Mouse (Mus musculus): Measurements from ENCODE around the gene 7530416G11Rik. TPM values are rescaled to one million over a fixed set of nuclear protein-coding genes. Genes with fewer than 3 reads are reported as not detected.

The 7530416G11Rik gene
- polyA plus RNA-seq, 1 experiment from 2014 or later, result not detected

GRCm38 (mm10) chr15:85497548-85497947 is 5.5 kb downstream of the 7530416G11Rik start:
- 82% methylated on average over 4 of the region's 4 CpGs for WGBS

GRCm38 (mm10) chr15:85494163-85494621 is 8.8 kb downstream of the 7530416G11Rik start:
- H3K4me1 ChIP-seq (ENCODE audit: control insufficient read depth, insufficient read depth, low read length), result peaks cover 38% of the 10 kb centered on the region
- peak overlapping the region; percentile 14; the same call in 1 of the 2 replicates for H3K9ac ChIP-seq (ENCODE audit: low read length)
- H3K36me3 ChIP-seq (ENCODE audit: control insufficient read depth, insufficient read depth, low read length), result no peaks in the 10 kb centered on the region
- H3K27me3 ChIP-seq (ENCODE audit: control insufficient read depth, insufficient read depth, low read length), result peaks cover 4% of the 10 kb centered on the region
- H3K27ac ChIP-seq (ENCODE audit: low read depth, low read length), result no peak overlapping the region
- H3K9me3 ChIP-seq (ENCODE audit: control insufficient read depth, low read length), result no peaks in the 10 kb centered on the region
- H3K4me2 ChIP-seq, result no peak overlapping the region
- WGBS, result 8% methylated on average over 11 of the region's 11 CpGs
- DNase-seq (ENCODE audit: low spot score, missing footprints) (no peak), ATAC-seq (ENCODE audit: low FRiP score) (no peak)
- H3K4me3 ChIP-seq (ENCODE audit: low read depth, low read length), result no peak overlapping the region

More at GRCm38 (mm10) chr15:85497548-85497947, 5.5 kb downstream of the 7530416G11Rik start:
- Histone ChIP-seq H3K4me1 (ENCODE audit: control insufficient read depth, insufficient read depth, low read length) (peaks cover 29% of the 10 kb centered on the region), H3K9me3 (ENCODE audit: control insufficient read depth, low read length) (no peaks in the 10 kb centered on the region), H3K27ac (ENCODE audit: low read depth, low read length) (peak overlapping the region; percentile 86), H3K4me2 (no peak overlapping the region), H3K4me3 (ENCODE audit: low read depth, low read length) (no peak overlapping the region), H3K27me3 (ENCODE audit: control insufficient read depth, insufficient read depth, low read length) (no peaks in the 10 kb centered on the region; the same call in none of the 2 replicates), H3K9ac (ENCODE audit: low read length) (no peak overlapping the region), H3K36me3 (ENCODE audit: control insufficient read depth, insufficient read depth, low read length) (no peaks in the 10 kb centered on the region)
- ATAC-seq (ENCODE audit: low FRiP score) (no peak; the same call in 1 of the 2 replicates), DNase-seq (ENCODE audit: low spot score, missing footprints) (no peak)

- Histone ChIP-seq H3K9me3 (ENCODE audit: control insufficient read depth, low read length) (peaks cover 5% of the 10 kb centered on the region; the same call in 1 of the 2 replicates), H3K27ac (ENCODE audit: low read depth, low read length) (no peak overlapping the region), H3K4me2 (no peak overlapping the region), H3K9ac (ENCODE audit: low read length) (peak overlapping the region; percentile 18; the same call in 1 of the 2 replicates), H3K4me1 (ENCODE audit: control insufficient read depth, insufficient read depth, low read length) (peaks cover 18% of the 10 kb centered on the region), H3K27me3 (ENCODE audit: control insufficient read depth, insufficient read depth, low read length) (peaks cover 4% of the 10 kb centered on the region; the same call in 1 of the 2 replicates), H3K36me3 (ENCODE audit: control insufficient read depth, insufficient read depth, low read length) (no peaks in the 10 kb centered on the region), H3K4me3 (ENCODE audit: low read depth, low read length) (no peak overlapping the region)
- DNase-seq (ENCODE audit: low spot score, missing footprints), result no peak
- ATAC-seq (ENCODE audit: low FRiP score), result no peak
- 63% methylated on average over 7 of the region's 7 CpGs for WGBS
Measured at GRCm38 (mm10) chr15:85489751-85490150, 13.3 kb downstream of the 7530416G11Rik start.

GRCm38 (mm10) chr15:85488900-85489299 is 14.1 kb downstream of the 7530416G11Rik start:
- ATAC-seq (ENCODE audit: low FRiP score) (no peak), DNase-seq (ENCODE audit: low spot score, missing footprints) (no peak)
- H3K9ac ChIP-seq (ENCODE audit: low read length), result no peak overlapping the region
- H3K27me3 ChIP-seq (ENCODE audit: control insufficient read depth, insufficient read depth, low read length), result peaks cover 4% of the 10 kb centered on the region
- no peak overlapping the region for H3K4me2 ChIP-seq
- H3K27ac ChIP-seq (ENCODE audit: low read depth, low read length), result no peak overlapping the region
- WGBS, result 84% methylated on average over 10 of the region's 10 CpGs
- no peaks in the 10 kb centered on the region for H3K36me3 ChIP-seq (ENCODE audit: control insufficient read depth, insufficient read depth, low read length)
- H3K4me3 ChIP-seq (ENCODE audit: low read depth, low read length), result no peak overlapping the region
- H3K4me1 ChIP-seq (ENCODE audit: control insufficient read depth, insufficient read depth, low read length), result peaks cover 11% of the 10 kb centered on the region
- peaks cover 5% of the 10 kb centered on the region; the same call in 1 of the 2 replicates for H3K9me3 ChIP-seq (ENCODE audit: control insufficient read depth, low read length)

GRCm38 (mm10) chr15:85480630-85481029 is 22.4 kb downstream of the 7530416G11Rik start:
- WGBS, result 23% methylated on average over 3 of the region's 3 CpGs
- Histone ChIP-seq H3K9me3 (ENCODE audit: control insufficient read depth, low read length) (no peaks in the 10 kb centered on the region), H3K4me3 (ENCODE audit: low read depth, low read length) (no peak overlapping the region), H3K4me2 (no peak overlapping the region), H3K27ac (ENCODE audit: low read depth, low read length) (no peak overlapping the region), H3K9ac (ENCODE audit: low read length) (no peak overlapping the region; the same call in 1 of the 2 replicates), H3K27me3 (ENCODE audit: control insufficient read depth, insufficient read depth, low read length) (peaks cover 12% of the 10 kb centered on the region), H3K4me1 (ENCODE audit: control insufficient read depth, insufficient read depth, low read length) (peaks cover 22% of the 10 kb centered on the region), H3K36me3 (ENCODE audit: control insufficient read depth, insufficient read depth, low read length) (no peaks in the 10 kb centered on the region)
- peak; percentile 90 for DNase-seq (ENCODE audit: low spot score, missing footprints)
- ATAC-seq (ENCODE audit: low FRiP score), result 0 out of 2 replicates have a peak, but pooled peaks have one; percentile 64

GRCm38 (mm10) chr15:85479919-85480318 is 23.1 kb downstream of the 7530416G11Rik start:
- no peak overlapping the region for H3K27ac ChIP-seq (ENCODE audit: low read depth, low read length)
- H3K9me3 ChIP-seq (ENCODE audit: control insufficient read depth, low read length), result no peaks in the 10 kb centered on the region
- H3K4me2 ChIP-seq, result no peak overlapping the region
- no peak for DNase-seq (ENCODE audit: low spot score, missing footprints)
- no peak for ATAC-seq (ENCODE audit: low FRiP score)
- peaks cover 22% of the 10 kb centered on the region for H3K4me1 ChIP-seq (ENCODE audit: control insufficient read depth, insufficient read depth, low read length)
- H3K36me3 ChIP-seq (ENCODE audit: control insufficient read depth, insufficient read depth, low read length), result no peaks in the 10 kb centered on the region
- WGBS, result 59% methylated on average over 5 of the region's 5 CpGs
- no peak overlapping the region for H3K4me3 ChIP-seq (ENCODE audit: low read depth, low read length)
- H3K27me3 ChIP-seq (ENCODE audit: control insufficient read depth, insufficient read depth, low read length), result peaks cover 12% of the 10 kb centered on the region
- no peak overlapping the region for H3K9ac ChIP-seq (ENCODE audit: low read length)

- Histone ChIP-seq H3K27me3 (ENCODE audit: control insufficient read depth, insufficient read depth, low read length) (peaks cover 12% of the 10 kb centered on the region), H3K27ac (ENCODE audit: low read depth, low read length) (no peak overlapping the region), H3K4me1 (ENCODE audit: control insufficient read depth, insufficient read depth, low read length) (peaks cover 22% of the 10 kb centered on the region), H3K9ac (ENCODE audit: low read length) (no peak overlapping the region), H3K36me3 (ENCODE audit: control insufficient read depth, insufficient read depth, low read length) (no peaks in the 10 kb centered on the region), H3K9me3 (ENCODE audit: control insufficient read depth, low read length) (no peaks in the 10 kb centered on the region), H3K4me2 (no peak overlapping the region), H3K4me3 (ENCODE audit: low read depth, low read length) (no peak overlapping the region)
- DNase-seq (ENCODE audit: low spot score, missing footprints) (no peak), ATAC-seq (ENCODE audit: low FRiP score) (no peak)
- WGBS, result 85% methylated on average over 12 of the region's 12 CpGs
Measured at GRCm38 (mm10) chr15:85479365-85479764, 23.7 kb downstream of the 7530416G11Rik start.

GRCm38 (mm10) chr15:85477584-85477983 is 25.4 kb downstream of the 7530416G11Rik start:
- Histone ChIP-seq H3K36me3 (ENCODE audit: control insufficient read depth, insufficient read depth, low read length) (no peaks in the 10 kb centered on the region), H3K9me3 (ENCODE audit: control insufficient read depth, low read length) (no peaks in the 10 kb centered on the region), H3K27me3 (ENCODE audit: control insufficient read depth, insufficient read depth, low read length) (peaks cover 12% of the 10 kb centered on the region), H3K27ac (ENCODE audit: low read depth, low read length) (no peak overlapping the region), H3K4me3 (ENCODE audit: low read depth, low read length) (no peak overlapping the region), H3K4me1 (ENCODE audit: control insufficient read depth, insufficient read depth, low read length) (peaks cover 18% of the 10 kb centered on the region), H3K9ac (ENCODE audit: low read length) (no peak overlapping the region), H3K4me2 (no peak overlapping the region)
- WGBS, result 45% methylated on average over 1 of the region's 1 CpGs
- peak; percentile 43 for ATAC-seq (ENCODE audit: low FRiP score)
- DNase-seq (ENCODE audit: low spot score, missing footprints), result peak; percentile 97

GRCm38 (mm10) chr15:85474697-85475096 is 28.3 kb downstream of the 7530416G11Rik start:
- H3K4me1 ChIP-seq (ENCODE audit: control insufficient read depth, insufficient read depth, low read length), result peaks cover 3% of the 10 kb centered on the region; the same call in 1 of the 2 replicates
- no peaks in the 10 kb centered on the region for H3K36me3 ChIP-seq (ENCODE audit: control insufficient read depth, insufficient read depth, low read length)
- no peak overlapping the region for H3K27ac ChIP-seq (ENCODE audit: low read depth, low read length)
- H3K9me3 ChIP-seq (ENCODE audit: control insufficient read depth, low read length), result no peaks in the 10 kb centered on the region
- H3K4me3 ChIP-seq (ENCODE audit: low read depth, low read length), result no peak overlapping the region
- no peak overlapping the region for H3K9ac ChIP-seq (ENCODE audit: low read length)
- no peak overlapping the region for H3K4me2 ChIP-seq
- DNase-seq (ENCODE audit: low spot score, missing footprints) (no peak), ATAC-seq (ENCODE audit: low FRiP score) (no peak)
- peaks cover 7% of the 10 kb centered on the region for H3K27me3 ChIP-seq (ENCODE audit: control insufficient read depth, insufficient read depth, low read length)
- 83% methylated on average over 3 of the region's 3 CpGs for WGBS

All from midbrain, embryonic 11.5 days (tissue).